Mouse (Mus musculus) lung, postnatal 36 days (tissue): ENCODE measurements around the gene Gm30191.
A peak's percentile ranks its signal among the peaks of the same experiment; 100 is the strongest.

Source experiments
- DNase-seq: peaks from one replicate; pipeline ENCODE4 v3.0.0; 2022; ENCODE audit warnings: mixed read lengths

Gm30191 gene

GRCm38 (mm10) chr4:134246719-134247258, at the start of gene Gm30191:
Gene Gm30191, plus strand, starts transcription at chr4:134246935.
- DNase-seq, result no peak

DNA sequence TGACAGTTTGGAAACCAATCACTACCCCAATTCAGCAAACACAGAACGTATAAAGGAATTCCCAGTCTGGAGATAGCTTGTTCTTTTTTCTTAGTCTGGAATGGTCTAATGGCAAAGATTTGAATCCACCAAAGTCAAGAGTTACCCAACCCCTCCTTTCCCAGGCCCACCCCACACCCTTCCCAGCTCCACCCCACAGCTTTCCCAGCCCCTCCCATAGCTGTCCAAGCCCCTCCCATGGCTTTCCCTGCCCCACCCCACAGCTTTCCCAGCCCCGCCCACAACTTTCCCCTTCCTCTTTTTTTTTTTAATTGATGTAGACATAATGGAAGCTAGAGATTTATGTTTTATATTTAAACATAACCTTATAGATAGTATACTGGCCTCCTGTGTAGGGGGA, 47.4 kb upstream of the Gm30191 start:
- DNase-seq, result no peak

DNA sequence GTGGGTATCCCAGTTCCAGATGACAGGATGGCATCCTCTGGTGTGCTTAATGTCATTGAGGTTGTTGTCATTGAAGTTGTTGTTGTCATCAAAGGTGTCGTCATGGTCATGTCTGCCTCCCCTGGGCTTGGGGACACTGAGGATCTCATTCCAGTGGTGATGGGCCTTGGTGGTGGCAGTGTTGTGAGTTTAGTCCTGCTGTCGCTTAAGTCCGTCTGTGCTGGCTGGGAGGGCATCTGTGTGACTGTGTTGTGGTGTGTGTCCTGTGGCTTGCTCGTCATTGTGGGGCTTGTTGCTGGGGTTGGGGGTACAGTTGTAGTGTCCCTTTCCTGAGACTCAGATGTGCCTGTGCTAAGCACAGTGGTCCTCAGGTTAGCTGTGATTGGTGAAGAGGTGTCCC, 43.8 kb upstream of the Gm30191 start, which contains the start of gene Gm7534:
Gm7534 (minus strand) TSS at position 101 of the 400 bp plus-strand sequence.
- no peak for DNase-seq

- no peak for DNase-seq
Observed at GRCm38 (mm10) chr4:134203340-134203896, 43.3 kb upstream of the Gm30191 start.

DNA sequence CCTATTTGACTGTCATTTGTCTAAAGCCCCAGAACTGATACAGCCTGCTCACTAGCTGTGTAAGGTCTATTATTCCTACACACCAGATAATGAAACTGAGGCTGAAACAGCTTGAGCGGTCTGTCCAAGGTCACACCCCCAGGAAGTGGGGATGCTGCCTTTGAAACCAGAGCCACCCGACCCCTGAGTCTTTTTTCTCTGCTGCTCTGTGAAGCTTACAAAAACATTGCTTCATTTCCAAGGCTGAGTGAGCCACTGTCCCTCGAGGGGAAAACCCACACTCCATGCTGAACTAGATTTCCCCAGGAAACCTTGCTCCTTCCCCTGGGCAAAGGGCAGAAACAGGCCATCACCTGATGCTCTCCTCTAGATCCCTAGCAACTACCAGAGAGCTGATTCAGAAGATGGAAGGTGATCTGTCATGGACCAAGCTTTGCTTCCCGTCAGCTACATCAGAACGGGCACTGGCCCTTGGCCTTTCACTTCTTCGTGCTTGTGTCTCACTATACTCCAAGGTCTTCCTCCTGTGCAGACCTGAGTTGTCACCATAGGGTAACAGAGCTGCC, 40.2 kb upstream of the Gm30191 start:
- no peak for DNase-seq

- DNase-seq, result no peak
Observed at GRCm38 (mm10) chr4:134222793-134223600, 23.7 kb upstream of the Gm30191 start.

DNA sequence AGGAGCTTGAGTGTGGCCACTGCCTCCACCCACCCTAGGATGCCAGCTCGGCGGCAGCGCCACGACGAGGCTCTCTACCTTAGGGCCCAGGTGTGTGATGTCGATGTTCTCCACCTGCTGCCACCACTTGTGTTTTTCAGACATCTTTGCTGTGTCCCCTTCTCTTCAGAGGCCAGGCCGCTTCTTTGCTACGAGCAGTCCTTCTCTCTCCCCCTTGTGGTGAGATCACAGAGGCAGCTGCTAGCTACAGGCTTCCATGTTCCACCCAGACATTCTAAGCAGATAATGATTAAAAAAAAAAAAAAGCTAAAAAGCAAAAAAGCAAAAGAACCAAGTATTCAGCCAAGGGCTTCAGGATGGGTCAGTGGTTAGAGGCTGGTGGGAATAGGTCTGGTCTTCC, 19.5 kb upstream of the Gm30191 start, which contains the start of gene Catsper4:
Catsper4 (minus strand) TSS at position 190 of the 400 bp plus-strand sequence.
- no peak for DNase-seq

DNA sequence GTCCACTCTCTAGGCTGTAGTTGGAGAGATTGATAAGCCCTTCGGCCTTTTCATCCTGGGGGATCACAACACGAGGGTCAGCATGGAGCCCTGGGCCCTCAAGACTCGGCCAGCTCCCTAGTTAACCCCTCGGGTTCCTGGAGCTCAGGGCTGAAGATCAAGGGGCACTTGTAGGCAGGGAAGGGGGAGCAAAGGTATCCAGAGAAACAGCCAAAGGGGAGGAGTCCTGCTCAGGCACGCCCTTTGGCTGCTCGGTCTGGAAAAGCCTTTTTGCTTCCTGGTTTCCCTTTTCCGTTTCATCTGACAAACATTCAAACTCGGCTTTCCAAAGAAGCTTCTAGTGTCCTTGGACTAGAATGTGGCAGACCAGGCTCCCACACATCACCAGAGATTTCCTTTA, 16.3 kb upstream of the Gm30191 start:
- no peak for DNase-seq

DNA sequence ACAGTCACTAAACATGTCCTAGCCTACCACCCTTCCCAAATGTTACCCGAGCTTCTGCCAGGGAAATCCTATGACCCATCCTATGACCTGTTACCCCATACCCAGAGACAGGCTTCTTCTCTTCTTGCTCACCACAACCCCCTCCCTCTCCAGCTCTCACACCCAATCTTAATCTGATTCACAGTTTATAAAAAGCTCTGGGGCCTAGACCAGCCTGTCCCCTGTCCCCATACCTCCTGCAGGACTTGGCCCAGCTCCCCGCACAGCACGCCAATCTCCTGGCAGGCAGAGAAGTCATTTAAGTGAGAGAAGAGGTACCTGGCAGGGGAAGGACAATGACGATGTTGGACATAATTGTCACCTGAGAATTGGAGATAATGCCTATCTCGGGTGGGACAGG, 11.9 kb upstream of the Gm30191 start:
- no peak for DNase-seq

DNA sequence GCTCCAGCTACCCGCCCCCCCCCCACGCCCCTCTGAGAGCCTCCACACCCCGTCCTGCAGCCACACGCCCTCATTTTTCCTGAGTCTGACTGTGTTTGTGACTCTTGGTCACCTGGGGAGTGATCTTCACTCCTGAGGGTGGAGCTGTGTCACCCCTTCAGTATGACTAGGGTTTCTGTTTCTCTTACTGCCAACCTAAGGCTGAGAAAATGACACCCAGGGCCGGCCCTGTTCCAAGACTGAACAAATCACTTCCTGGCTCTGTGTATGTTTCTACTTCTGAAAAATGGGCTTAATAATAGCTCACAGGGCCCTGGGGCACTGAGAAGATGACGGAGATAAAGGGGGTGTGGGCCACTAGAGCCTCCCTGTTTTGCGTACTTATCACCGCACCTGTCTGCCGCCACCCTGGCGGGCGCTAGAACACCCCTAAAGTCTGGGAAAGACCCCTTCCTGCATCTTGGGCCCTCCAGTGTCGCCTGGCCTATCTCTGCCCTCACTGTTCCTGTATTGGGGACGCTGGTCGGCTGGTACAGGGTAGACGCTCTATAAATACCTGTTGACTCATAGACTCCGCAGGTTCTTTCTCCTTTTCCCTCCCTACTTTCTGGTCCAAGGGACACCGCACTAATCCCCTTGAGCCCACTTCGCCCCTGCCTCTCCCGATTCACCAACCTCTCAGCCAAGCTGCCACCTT, 9.0 kb upstream of the Gm30191 start:
- peak; percentile 53 for DNase-seq

- DNase-seq, result peak; percentile 97
Observed at GRCm38 (mm10) chr4:134238279-134238651, 8.5 kb upstream of the Gm30191 start, which contains the start of gene Cnksr1. Gene Cnksr1, minus strand, starts transcription at chr4:134238399.

GRCm38 (mm10) chr4:134238686-134239085, 8.0 kb upstream of the Gm30191 start:
- DNase-seq, result no peak

- no peak for DNase-seq
Observed at GRCm38 (mm10) chr4:134243516-134244250, 3.1 kb upstream of the Gm30191 start, which contains the start of gene E130218I03Rik. Gene E130218I03Rik, plus strand, starts transcription at chr4:134243662.

GRCm38 (mm10) chr4:134245148-134245843, 1.4 kb upstream of the Gm30191 start, which contains the start of gene Zfp593:
Gene Zfp593, minus strand, starts transcription at chr4:134245592.
- DNase-seq, result peak; percentile 98

- no peak for DNase-seq
Observed at GRCm38 (mm10) chr4:134246256-134246655, 479 bp upstream of the Gm30191 start.

DNA sequence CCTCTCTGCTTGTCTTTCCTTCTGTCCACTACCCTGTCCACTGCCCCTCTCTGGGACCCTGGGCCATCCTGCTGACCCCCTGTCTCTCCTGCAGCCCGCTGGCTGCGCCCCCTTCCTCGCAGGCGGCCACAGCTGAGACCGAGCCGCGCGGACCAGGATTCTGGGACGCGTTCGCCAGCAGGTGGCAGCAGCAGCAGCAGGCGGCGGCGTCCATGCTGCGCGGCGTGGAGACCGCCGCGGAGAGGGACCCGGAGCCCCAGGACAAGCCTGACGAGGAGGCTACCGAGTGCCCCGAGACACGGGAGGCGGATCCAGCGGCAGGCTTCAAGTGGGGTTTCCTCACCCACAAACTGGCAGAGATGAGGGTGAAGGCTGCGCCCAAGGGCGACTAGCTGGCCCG, 2.9 kb downstream of the Gm30191 start:
- peak; percentile 75 for DNase-seq

DNA sequence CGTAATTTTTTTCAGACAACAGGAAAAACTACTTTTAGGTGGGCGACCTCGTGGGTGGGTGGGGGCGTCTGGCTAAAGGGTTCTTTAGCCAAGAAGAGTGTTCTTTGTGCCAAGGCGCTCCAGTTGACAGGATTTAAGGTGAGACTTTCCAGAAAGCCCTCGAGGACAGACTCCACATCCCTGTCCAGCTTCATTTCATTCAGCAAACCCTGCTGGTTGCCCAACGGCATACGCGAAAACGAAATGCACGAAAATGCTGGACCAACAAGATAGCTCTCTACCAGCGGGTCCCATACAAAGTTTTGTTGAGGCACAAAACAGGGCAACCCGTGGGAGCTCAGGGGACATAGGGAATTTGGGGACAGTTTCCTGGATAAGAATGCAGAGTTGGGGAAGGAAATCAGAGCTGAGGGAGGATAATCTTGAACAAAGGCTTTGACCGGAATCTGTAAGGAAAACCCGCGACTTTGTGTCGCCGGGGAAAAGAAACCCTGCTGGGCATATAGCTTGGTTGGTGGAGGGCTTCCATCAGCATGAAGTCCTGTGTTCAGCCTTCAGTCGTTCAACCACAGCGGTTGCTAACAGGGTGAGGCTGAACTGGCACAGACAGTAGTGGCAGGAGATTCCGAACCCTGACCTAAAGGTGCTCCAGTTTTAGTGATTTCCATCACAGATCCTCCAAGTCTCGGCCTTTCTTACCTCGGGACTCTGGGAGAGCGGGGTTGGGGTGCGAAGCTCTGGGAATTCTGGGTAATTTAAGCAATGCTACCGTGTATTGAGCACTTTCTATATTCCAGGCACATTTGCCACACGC, 3.6 kb downstream of the Gm30191 start:
- DNase-seq, result no peak

DNA sequence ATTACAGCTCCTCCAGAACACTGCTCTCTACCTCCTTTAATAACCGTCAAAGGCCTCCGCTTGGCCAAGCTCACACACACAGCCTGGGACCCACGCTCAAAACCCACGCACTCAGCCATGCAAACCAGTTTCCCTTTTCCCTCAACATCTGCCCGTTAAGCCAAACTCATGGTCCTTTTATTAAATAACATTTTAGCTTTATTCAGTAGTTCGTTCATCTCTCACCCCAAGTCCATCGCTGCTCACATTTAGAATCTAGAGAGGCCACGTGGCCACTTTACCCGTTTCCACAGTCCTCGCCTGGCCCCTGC, 4.2 kb downstream of the Gm30191 start:
- DNase-seq, result no peak

GRCm38 (mm10) chr4:134251241-134252130, 4.8 kb downstream of the Gm30191 start:
- DNase-seq, result peak; percentile 30
